Mouse (Mus musculus) cerebellum, adult 2 months (tissue): ENCODE measurements around the gene Odf4.

ENCODE experiments used
- CTCF ChIP-seq: fragments of 200-500 bp; IDR thresholded peaks from 2 replicates; pipeline ENCODE4 v1.5.1; 2011; ENCODE audit warnings: low read depth, mild to moderate bottlenecking, control low read depth, low read length, moderate library complexity, borderline replicate concordance; ENCODE audit not compliant: insufficient read depth
- POLR2A ChIP-seq: fragments of 200-500 bp; IDR thresholded peaks from 2 replicates; pipeline ENCODE4 v1.6.1; 2011; ENCODE audit warnings: low read length, control low read depth, borderline replicate concordance; ENCODE audit not compliant: insufficient read depth

- TF ChIP-seq POLR2A, result no peak
- no peak for TF ChIP-seq CTCF
Measured at GRCm38 (mm10) chr11:68955473-68955872, 28.6 kb upstream of the Odf4 start.
